Mouse (Mus musculus) erythroblast, embryonic 14.5 days (primary cell): ENCODE data around the gene Ovch2. TPM values are rescaled to one million over a fixed set of nuclear protein-coding genes. Genes with fewer than 3 reads are reported as not detected.

Source experiments
- H3K27me3 ChIP-seq: 2 replicates; pipeline ENCODE4 v1.6.1; 2012; ENCODE audit warnings: inconsistent platforms; ENCODE audit not compliant: control insufficient read depth
- H3K36me3 ChIP-seq: 2 replicates; pipeline ENCODE4 v1.6.1; 2012; ENCODE audit warnings: mild to moderate bottlenecking, inconsistent platforms; ENCODE audit not compliant: control insufficient read depth
- H3K4me1 ChIP-seq: 2 replicates; pipeline ENCODE4 v1.6.1; 2012; ENCODE audit warnings: inconsistent platforms; ENCODE audit not compliant: control insufficient read depth
- H3K4me3 ChIP-seq: replicated peaks from 2 replicates; pipeline ENCODE3; 2012; ENCODE audit warnings: moderate library complexity, mild to moderate bottlenecking, inconsistent platforms
- H3K9me3 ChIP-seq: 2 replicates; pipeline ENCODE4 v1.6.1; 2012; ENCODE audit warnings: low read length, inconsistent platforms, mixed read lengths; ENCODE audit not compliant: control insufficient read depth
- GATA1 ChIP-seq: IDR thresholded peaks from 2 replicates; pipeline ENCODE4 v1.6.1; 2012; ENCODE audit warnings: low read length, inconsistent platforms, mixed read lengths
- TAL1 ChIP-seq: IDR thresholded peaks from 3 replicates; pipeline ENCODE4 v1.6.1; 2012; ENCODE audit warnings: low read length, inconsistent platforms, mixed read lengths
- polyA plus RNA-seq: library from polyadenylated mRNA; stranded (reverse); fragments of >175 nt; gene quantifications from 2 replicates; pipeline ENCODE4 v1.2.3, GENCODE M21; 2012

Ovch2 gene
- polyA plus RNA-seq, 1 experiment: not detected

DNA sequence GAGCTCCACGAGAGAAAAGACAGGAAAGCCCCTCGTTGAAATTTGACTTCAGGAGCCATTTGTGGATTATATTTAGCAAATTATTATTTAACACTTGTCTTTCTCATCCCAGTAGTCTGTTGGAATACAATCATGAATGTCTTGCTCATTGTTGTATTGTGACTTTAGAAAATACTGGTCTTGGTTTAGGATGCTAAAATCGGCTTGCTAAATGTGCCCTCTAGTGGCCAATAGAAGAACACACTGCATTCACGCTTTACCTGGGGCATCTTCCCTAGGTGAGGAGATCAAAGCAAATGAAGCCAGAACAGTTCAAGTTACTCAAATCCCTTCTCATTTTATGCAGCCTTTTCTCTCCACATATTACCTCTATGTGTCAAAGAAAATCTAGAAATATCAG is 21.4 kb downstream of the Ovch2 start:
- Histone ChIP-seq H3K4me3 (no peak overlapping the region), H3K36me3 (no peaks in the 10 kb centered on the region), H3K9me3 (no peaks in the 10 kb centered on the region), H3K27me3 (no peaks in the 10 kb centered on the region), H3K4me1 (no peaks in the 10 kb centered on the region)
- TF ChIP-seq TAL1 (no peak), GATA1 (no peak)

DNA sequence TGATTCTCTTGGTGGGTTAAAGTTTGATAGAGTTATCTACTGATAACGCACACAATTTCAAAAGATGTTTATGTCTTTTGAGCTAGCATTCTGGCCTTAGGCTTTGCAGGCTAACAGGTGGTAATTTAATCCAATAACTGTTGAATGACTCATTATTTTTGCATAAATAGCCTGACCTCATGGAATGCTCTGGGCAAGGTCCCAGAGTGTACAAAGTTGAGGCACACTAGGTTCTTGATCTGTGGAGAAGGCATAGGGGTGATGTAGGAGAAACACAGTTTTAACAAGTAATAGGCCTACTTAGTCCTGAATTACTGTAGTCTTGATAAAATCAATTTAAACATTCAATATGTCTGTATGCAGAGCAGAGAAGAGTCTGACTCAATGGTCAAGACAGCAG is 22.8 kb downstream of the Ovch2 start:
- Histone ChIP-seq H3K36me3 (no peaks in the 10 kb centered on the region), H3K4me3 (no peak overlapping the region), H3K27me3 (no peaks in the 10 kb centered on the region), H3K9me3 (no peaks in the 10 kb centered on the region), H3K4me1 (no peaks in the 10 kb centered on the region)
- TF ChIP-seq TAL1 (no peak), GATA1 (no peak)

DNA sequence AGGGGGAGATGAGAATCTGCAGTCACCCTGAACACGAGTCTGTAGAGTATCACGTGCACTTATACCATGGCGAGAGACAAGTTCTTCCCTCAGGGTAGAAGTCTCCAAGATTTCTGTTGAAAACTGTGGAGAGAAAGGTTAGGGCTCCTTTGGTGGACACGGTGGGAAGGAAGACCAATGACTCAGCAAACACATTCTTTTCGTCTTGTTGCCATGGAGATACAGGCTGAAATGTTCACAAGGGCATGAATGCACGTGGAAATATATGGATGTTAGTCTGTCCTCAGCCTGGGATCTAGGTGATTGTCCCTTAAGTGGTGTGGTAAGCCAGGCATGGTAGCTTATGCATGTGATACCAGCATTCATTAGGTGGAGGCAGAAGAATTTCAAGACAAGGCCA is 30.2 kb downstream of the Ovch2 start:
- TF ChIP-seq TAL1: no peak
- no peak for TF ChIP-seq GATA1

DNA sequence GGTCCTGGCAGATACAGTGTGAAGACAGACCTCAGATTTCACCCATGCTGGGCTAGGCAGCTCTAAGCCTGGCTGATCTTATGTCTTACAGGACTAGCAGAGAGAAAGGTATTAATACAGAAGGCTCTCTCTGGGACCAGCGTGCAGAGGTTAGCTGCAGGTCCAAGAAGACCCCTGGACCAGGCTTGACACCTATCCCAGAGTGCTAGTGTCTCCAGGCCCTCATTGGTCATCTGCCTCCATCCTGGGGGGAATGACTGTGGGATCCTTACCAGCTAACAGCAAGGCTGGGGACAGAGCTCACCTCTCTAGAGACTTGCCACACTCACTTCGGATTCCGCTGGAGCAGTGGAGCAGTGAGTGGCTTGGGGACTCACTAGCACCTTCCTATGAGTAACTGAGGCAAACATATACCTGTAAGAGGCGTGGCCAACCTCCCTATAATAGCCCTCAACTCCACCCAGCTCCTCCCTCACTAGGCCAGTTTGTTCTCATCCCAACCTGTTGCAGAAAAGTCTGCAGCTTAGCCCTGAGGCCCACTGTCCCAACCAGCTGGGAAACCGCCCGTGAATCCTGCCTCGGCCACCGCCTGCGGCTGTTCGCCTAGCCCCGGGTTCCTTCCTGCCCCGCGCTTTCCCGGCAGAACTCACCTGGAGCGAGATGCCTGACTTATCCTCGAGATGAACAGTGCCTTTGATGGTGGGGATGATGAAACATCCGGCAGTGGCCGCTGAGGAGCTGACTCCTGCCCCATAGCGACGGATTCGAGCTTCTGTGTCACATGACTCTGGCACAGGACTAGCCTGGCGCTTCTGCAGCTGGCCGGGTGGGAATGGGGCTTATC is 43.5 kb downstream of the Ovch2 start, which contains the start of gene Cyb5r2:
TSS of gene Cyb5r2 (minus strand) at position 725 of the 844 bp plus-strand sequence.
- no peaks in the 10 kb centered on the region for H3K4me1 ChIP-seq
- no peaks in the 10 kb centered on the region for H3K9me3 ChIP-seq
- peaks cover 5% of the 10 kb centered on the region for H3K27me3 ChIP-seq
- H3K36me3 ChIP-seq: no peaks in the 10 kb centered on the region
- TF ChIP-seq GATA1 (no peak), TAL1 (no peak)
- H3K4me3 ChIP-seq: no peak within 1 kb of the TSS

More for the DNA sequence above, 30.2 kb downstream of the Ovch2 start:
- no peaks in the 10 kb centered on the region for H3K27me3 ChIP-seq
- no peak overlapping the region for H3K4me3 ChIP-seq
- no peaks in the 10 kb centered on the region for H3K9me3 ChIP-seq
- no peaks in the 10 kb centered on the region for H3K4me1 ChIP-seq
- no peaks in the 10 kb centered on the region for H3K36me3 ChIP-seq

DNA sequence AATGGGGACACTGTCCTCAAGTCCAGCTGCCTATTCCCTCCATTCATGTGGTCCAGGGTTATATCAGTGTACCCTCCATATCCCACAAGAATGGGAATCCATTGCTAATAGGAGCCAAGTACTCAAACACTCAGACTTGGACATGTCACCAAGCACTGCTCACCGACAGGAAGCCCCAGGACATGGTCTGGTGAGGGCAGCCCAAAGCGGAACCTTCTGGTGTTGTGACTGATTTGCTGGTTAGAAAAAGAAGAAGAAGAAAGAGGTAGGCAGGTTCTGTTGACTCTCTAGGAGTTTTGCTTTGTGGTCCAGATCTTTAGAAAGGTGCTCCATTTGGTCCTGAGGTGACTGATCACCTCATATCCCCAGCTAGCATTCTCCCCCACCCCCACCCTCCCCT is 44.3 kb downstream of the Ovch2 start:
- Histone ChIP-seq H3K36me3 (no peaks in the 10 kb centered on the region), H3K4me3 (no peak overlapping the region)
- no peak for TF ChIP-seq GATA1
- no peak for TF ChIP-seq TAL1

DNA sequence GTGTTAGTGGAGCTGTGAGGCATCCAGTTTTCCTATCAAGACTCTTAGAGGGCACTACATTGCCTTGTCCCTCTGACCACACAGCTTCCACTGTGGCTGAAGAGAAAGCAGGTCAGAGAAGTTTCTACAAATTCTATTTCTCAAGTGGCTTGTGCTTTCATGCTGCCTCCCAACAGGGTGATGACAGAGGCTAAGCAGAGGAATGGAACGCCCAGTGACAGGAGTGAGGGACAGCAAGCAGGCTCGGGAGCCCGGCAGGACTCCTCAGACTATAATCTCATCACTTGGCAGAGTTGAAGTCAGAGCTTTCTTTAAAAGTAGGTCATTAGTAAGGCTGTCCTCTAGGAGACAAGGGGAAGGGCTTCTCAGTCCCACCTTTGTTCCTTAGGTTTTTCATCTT is 45.1 kb downstream of the Ovch2 start:
- no peak for TF ChIP-seq GATA1
- TF ChIP-seq TAL1: no peak
- Histone ChIP-seq H3K27me3 (peaks cover 5% of the 10 kb centered on the region), H3K9me3 (no peaks in the 10 kb centered on the region)

More for the DNA sequence above, 44.3 kb downstream of the Ovch2 start:
- no peaks in the 10 kb centered on the region for H3K4me1 ChIP-seq
- H3K27me3 ChIP-seq: peaks cover 5% of the 10 kb centered on the region
- no peaks in the 10 kb centered on the region for H3K9me3 ChIP-seq

DNA sequence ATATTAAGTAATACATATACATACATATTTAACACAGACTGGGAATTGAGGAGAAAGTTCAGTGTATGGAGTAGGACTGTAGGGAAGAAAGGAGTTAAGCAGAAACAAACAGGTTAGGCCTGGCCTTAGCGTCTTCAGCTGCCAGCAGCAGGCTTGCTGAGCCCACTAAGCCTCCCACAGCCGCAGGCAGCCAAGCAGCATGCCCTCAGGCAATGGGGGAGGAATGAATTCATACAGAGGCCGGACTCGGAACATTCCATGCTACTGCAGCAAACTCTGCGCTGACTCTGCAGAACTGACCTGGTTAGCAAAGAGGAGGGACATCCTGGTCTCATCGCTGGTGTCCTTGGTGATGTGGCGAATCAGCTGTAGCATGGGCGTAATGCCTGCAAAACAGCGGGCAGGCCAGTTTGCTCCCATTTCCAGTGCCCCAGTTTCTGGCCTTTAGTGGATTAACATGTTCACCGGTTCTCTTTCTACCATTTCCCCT is 48.9 kb downstream of the Ovch2 start:
- no peaks in the 10 kb centered on the region for H3K4me1 ChIP-seq
- no peaks in the 10 kb centered on the region for H3K9me3 ChIP-seq
- no peak overlapping the region for H3K4me3 ChIP-seq
- no peaks in the 10 kb centered on the region for H3K36me3 ChIP-seq
- no peak for TF ChIP-seq GATA1
- no peak for TF ChIP-seq TAL1
- H3K27me3 ChIP-seq: no peaks in the 10 kb centered on the region

More for the DNA sequence above, 45.1 kb downstream of the Ovch2 start:
- no peak overlapping the region for H3K4me3 ChIP-seq
- H3K36me3 ChIP-seq: no peaks in the 10 kb centered on the region
- no peaks in the 10 kb centered on the region for H3K4me1 ChIP-seq

DNA sequence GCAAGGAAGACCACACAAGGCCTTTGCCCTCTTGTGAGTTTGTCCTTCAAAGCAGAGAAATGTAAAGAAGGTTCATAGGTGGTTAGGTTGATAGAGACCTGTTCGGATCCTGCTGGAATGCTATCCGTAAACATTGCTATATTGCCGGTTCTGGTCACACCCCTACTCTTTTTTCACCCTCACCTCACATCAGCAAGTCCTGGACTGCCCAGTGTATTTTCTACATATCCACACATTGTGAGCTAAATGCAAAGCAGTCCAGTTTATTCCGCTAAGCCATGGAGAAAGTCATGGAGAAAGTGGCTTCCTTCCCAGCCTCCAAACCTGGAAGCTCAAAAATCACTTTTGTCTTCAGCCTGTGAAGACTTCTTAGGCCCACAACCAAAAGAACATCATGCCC is 51.3 kb downstream of the Ovch2 start:
- Histone ChIP-seq H3K4me3 (no peak overlapping the region), H3K36me3 (no peaks in the 10 kb centered on the region; the same call in 1 of the 2 replicates), H3K27me3 (no peaks in the 10 kb centered on the region), H3K4me1 (no peaks in the 10 kb centered on the region), H3K9me3 (no peaks in the 10 kb centered on the region)
- TF ChIP-seq TAL1 (no peak), GATA1 (no peak)

DNA sequence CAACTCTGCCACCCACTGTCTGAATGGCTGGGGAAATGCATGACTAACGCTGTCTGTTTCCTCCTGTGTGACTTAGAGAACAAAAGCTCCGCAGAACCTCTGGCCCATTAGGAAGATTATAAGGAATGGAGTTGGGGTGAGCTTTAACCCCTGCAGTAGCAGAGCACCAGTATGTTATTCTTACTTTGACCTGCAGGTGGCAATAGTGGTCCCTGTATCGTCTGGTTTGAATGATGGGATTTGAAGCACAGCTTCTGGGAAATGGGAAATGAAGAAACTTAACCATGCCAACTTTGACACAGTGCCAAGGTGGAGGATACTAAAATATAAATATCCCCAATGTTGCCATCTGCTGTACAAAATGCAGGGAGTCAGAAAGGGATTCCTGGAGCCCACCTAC is 51.7 kb downstream of the Ovch2 start:
- Histone ChIP-seq H3K9me3 (no peaks in the 10 kb centered on the region), H3K27me3 (no peaks in the 10 kb centered on the region), H3K4me1 (no peaks in the 10 kb centered on the region), H3K4me3 (no peak overlapping the region), H3K36me3 (no peaks in the 10 kb centered on the region; the same call in 1 of the 2 replicates)
- no peak for TF ChIP-seq TAL1
- TF ChIP-seq GATA1: no peak

DNA sequence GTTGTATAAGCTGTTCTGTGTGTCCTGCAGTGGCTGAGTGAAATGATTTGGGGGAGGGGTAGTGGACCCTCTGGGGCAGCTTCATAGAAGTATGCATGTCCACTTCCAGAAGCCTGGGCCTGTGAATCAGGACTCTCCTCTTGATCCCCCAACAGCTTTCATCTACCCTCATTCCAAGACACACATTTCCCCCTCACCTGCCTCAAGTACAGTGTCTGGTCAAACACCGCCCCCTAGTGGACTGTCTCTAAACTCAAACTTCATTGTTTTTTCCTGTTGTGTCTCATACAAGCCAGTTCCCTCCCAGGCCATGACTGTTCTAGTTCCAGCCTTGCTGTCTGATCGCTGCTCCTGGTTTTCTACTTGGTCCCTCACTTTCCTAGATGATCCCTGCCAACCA is 53.1 kb downstream of the Ovch2 start:
- no peaks in the 10 kb centered on the region for H3K4me1 ChIP-seq
- no peaks in the 10 kb centered on the region; the same call in 1 of the 2 replicates for H3K36me3 ChIP-seq
- no peaks in the 10 kb centered on the region for H3K27me3 ChIP-seq
- H3K9me3 ChIP-seq: no peaks in the 10 kb centered on the region
- H3K4me3 ChIP-seq: no peak overlapping the region
- TF ChIP-seq GATA1: no peak
- TF ChIP-seq TAL1: no peak
